Mouse (Mus musculus) bone marrow, adult 2 months (tissue): ENCODE data around the gene Bcl6.

Experiments used
- CTCF ChIP-seq: fragments of 200-500 bp; IDR thresholded peaks from 2 replicates; pipeline ENCODE4 v1.5.1; 2011; ENCODE audit warnings: low read length, control low read depth; ENCODE audit not compliant: control insufficient read depth, insufficient read depth
- POLR2A ChIP-seq: fragments of 200-500 bp; IDR thresholded peaks from 2 replicates; pipeline ENCODE4 v1.6.1; 2011; ENCODE audit warnings: low read depth, mild to moderate bottlenecking, control low read depth, low read length, borderline replicate concordance; ENCODE audit not compliant: control insufficient read depth

- no peak for TF ChIP-seq POLR2A
- TF ChIP-seq CTCF = no peak
Measured at GRCm38 (mm10) chr16:23991846-23992580, 3.4 kb upstream of the Bcl6 start.
